Mouse (Mus musculus): ENCODE data around the gene Rasa3. TPM values are rescaled to one million over a fixed set of nuclear protein-coding genes. Genes with fewer than 3 reads are reported as not detected.

Gene Rasa3
- polyA plus RNA-seq, 1 experiment from 2014 or later: 11.4 TPM

GRCm38 (mm10) chr8:13688461-13688860, 11.1 kb upstream of the Rasa3 start:
- no peak for TF ChIP-seq EP300 (IDR thresholded peaks at IDR 0.05; ENCODE audit: low read depth)
- no peak for TF ChIP-seq CTCF (IDR thresholded peaks at IDR 0.05; ENCODE audit: low read depth)
- WGBS (ENCODE audit: insufficient replicate concordance): 49% methylated on average over 6 of the region's 6 CpGs
- no peak for ATAC-seq

GRCm38 (mm10) chr8:13687941-13688340, 10.5 kb upstream of the Rasa3 start:
- no peak overlapping the region for H3K4me2 ChIP-seq (ENCODE audit: low read depth, low read length)
- ATAC-seq (no peak), DNase-seq (no peak)
- TF ChIP-seq EP300 (IDR thresholded peaks at IDR 0.05; ENCODE audit: low read depth) (no peak), CTCF (IDR thresholded peaks at IDR 0.05; ENCODE audit: low read depth) (peak; percentile 43)
- no peaks in the 10 kb centered on the region for H3K9me3 ChIP-seq (ENCODE audit: low read length)
- H3K9ac ChIP-seq (replicated peaks): no peak overlapping the region
- H3K4me3 ChIP-seq (ENCODE audit: low read depth, low read length): no peak overlapping the region
- H3K27ac ChIP-seq (ENCODE audit: low read depth): 0 out of 2 replicates have a peak overlapping the region, but pooled peaks have one; percentile 29
- H3K36me3 ChIP-seq (replicated peaks; ENCODE audit: insufficient read depth, low read length): no peaks in the 10 kb centered on the region
- WGBS (ENCODE audit: insufficient replicate concordance): 59% methylated on average over 4 of the region's 4 CpGs
- H3K4me1 ChIP-seq (ENCODE audit: insufficient read depth): peaks cover 3% of the 10 kb centered on the region; the same call in 1 of the 2 replicates
- H3K27me3 ChIP-seq (ENCODE audit: insufficient read depth, low read length): no peaks in the 10 kb centered on the region

More at GRCm38 (mm10) chr8:13688461-13688860, 11.1 kb upstream of the Rasa3 start:
- DNase-seq: no peak
- Histone ChIP-seq H3K4me3 (ENCODE audit: low read depth, low read length) (no peak overlapping the region), H3K4me1 (ENCODE audit: insufficient read depth) (peaks cover 3% of the 10 kb centered on the region; the same call in 1 of the 2 replicates), H3K9me3 (ENCODE audit: low read length) (no peaks in the 10 kb centered on the region), H3K36me3 (replicated peaks; ENCODE audit: insufficient read depth, low read length) (no peaks in the 10 kb centered on the region), H3K27me3 (ENCODE audit: insufficient read depth, low read length) (no peaks in the 10 kb centered on the region), H3K27ac (ENCODE audit: low read depth) (0 out of 2 replicates have a peak overlapping the region, but pooled peaks have one; percentile 29), H3K9ac (replicated peaks) (no peak overlapping the region), H3K4me2 (ENCODE audit: low read depth, low read length) (no peak overlapping the region)

DNA sequence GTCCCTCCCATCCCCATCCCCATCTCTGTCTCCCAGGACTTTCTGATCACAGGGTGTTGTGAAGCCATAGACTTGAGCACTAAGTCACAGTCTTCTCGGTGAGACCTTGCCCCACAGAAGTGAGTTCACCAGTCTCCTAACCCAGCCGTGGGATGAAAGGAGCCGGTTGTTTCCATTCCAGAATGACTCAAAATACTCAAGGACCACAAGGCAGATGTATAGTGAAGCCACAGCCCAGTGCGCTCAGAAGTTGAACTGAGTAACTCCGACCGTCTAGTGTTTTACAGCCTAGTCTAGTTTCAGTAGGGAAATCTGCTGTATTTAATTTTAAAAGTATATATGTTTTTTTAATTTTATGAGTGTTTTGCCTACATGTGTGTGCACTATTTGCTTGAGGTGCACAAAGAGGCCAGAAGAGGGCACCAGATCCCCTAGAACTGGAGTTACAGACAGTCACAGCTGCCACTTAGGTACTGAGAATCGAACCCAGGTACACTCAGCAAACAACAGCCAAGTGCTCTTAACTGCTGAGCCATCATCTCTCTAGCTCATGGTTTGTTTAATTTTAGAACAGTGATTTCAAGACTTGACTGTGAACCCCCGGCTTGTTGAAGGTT, 9.8 kb upstream of the Rasa3 start:
- 90% methylated on average over 8 of the region's 8 CpGs for WGBS (ENCODE audit: insufficient replicate concordance)
- no peak for ATAC-seq

GRCm38 (mm10) chr8:13686426-13686825, 9.0 kb upstream of the Rasa3 start:
- Histone ChIP-seq H3K4me3 (ENCODE audit: low read depth, low read length) (no peak overlapping the region), H3K9ac (replicated peaks) (no peak overlapping the region), H3K4me2 (ENCODE audit: low read depth, low read length) (no peak overlapping the region), H3K36me3 (replicated peaks; ENCODE audit: insufficient read depth, low read length) (no peaks in the 10 kb centered on the region), H3K9me3 (ENCODE audit: low read length) (no peaks in the 10 kb centered on the region), H3K27ac (ENCODE audit: low read depth) (0 out of 2 replicates have a peak overlapping the region, but pooled peaks have one; percentile 16), H3K27me3 (ENCODE audit: insufficient read depth, low read length) (no peaks in the 10 kb centered on the region), H3K4me1 (ENCODE audit: insufficient read depth) (peaks cover 3% of the 10 kb centered on the region; the same call in 1 of the 2 replicates)
- WGBS (ENCODE audit: insufficient replicate concordance): 43% methylated on average over 7 of the region's 7 CpGs
- TF ChIP-seq EP300 (IDR thresholded peaks at IDR 0.05; ENCODE audit: low read depth) (no peak), CTCF (IDR thresholded peaks at IDR 0.05; ENCODE audit: low read depth) (no peak)
- DNase-seq (no peak), ATAC-seq (no peak)

More for the DNA sequence above, 9.8 kb upstream of the Rasa3 start:
- Histone ChIP-seq H3K4me1 (ENCODE audit: insufficient read depth) (peaks cover 3% of the 10 kb centered on the region; the same call in 1 of the 2 replicates), H3K4me3 (ENCODE audit: low read depth, low read length) (no peak overlapping the region), H3K27me3 (ENCODE audit: insufficient read depth, low read length) (no peaks in the 10 kb centered on the region), H3K27ac (ENCODE audit: low read depth) (no peak overlapping the region), H3K9me3 (ENCODE audit: low read length) (no peaks in the 10 kb centered on the region), H3K36me3 (replicated peaks; ENCODE audit: insufficient read depth, low read length) (no peaks in the 10 kb centered on the region), H3K4me2 (ENCODE audit: low read depth, low read length) (no peak overlapping the region), H3K9ac (replicated peaks) (no peak overlapping the region)
- TF ChIP-seq EP300 (IDR thresholded peaks at IDR 0.05; ENCODE audit: low read depth) (no peak), CTCF (IDR thresholded peaks at IDR 0.05; ENCODE audit: low read depth) (peak; percentile 39; the same call in 1 of the 2 replicates)
- no peak for DNase-seq

DNA sequence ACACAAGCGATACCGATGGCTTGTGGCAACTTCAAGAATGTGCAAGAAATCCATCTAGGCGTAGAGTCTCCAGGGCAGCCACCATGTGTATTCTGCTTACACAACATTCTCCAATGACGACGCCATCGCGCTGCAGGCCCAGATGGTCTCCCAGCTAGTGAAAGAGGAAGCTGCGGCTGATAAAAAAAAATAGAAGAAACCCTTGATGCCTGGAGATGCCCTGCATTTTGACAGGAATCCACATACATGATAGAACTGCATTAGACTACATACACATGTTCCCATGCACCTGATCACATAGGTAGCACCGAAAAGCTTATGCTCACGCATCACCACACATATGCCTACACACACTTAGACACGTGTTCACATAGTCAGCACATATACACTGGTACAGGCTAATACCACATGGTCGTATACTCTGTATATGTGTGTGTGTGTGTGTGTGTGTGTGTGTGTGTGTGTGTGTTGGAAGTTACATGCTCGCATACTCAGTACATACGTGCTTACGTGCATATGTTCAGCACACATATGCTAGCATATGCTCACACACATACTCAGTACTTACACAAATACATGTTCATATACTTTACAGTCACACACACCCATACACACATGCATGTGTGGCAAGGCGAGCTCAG, 8.4 kb upstream of the Rasa3 start:
- ATAC-seq (peak; percentile 47; the same call in 1 of the 2 replicates), DNase-seq (peak; percentile 54)
- Histone ChIP-seq H3K27ac (ENCODE audit: low read depth) (0 out of 2 replicates have a peak overlapping the region, but pooled peaks have one; percentile 16), H3K9me3 (ENCODE audit: low read length) (no peaks in the 10 kb centered on the region), H3K4me2 (ENCODE audit: low read depth, low read length) (no peak overlapping the region), H3K27me3 (ENCODE audit: insufficient read depth, low read length) (no peaks in the 10 kb centered on the region), H3K9ac (replicated peaks) (no peak overlapping the region), H3K4me1 (ENCODE audit: insufficient read depth) (peaks cover 3% of the 10 kb centered on the region; the same call in 1 of the 2 replicates), H3K36me3 (replicated peaks; ENCODE audit: insufficient read depth, low read length) (no peaks in the 10 kb centered on the region), H3K4me3 (ENCODE audit: low read depth, low read length) (no peak overlapping the region)
- 51% methylated on average over 16 of the region's 16 CpGs for WGBS (ENCODE audit: insufficient replicate concordance)
- TF ChIP-seq CTCF (IDR thresholded peaks at IDR 0.05; ENCODE audit: low read depth) (no peak), EP300 (IDR thresholded peaks at IDR 0.05; ENCODE audit: low read depth) (no peak)

- 33% methylated on average over 7 of the region's 7 CpGs for WGBS (ENCODE audit: insufficient replicate concordance)
- DNase-seq: no peak
Measured at GRCm38 (mm10) chr8:13684131-13684530, 6.7 kb upstream of the Rasa3 start.

More at GRCm38 (mm10) chr8:13684131-13684530, 6.7 kb upstream of the Rasa3 start:
- H3K9me3 ChIP-seq (ENCODE audit: low read length): no peaks in the 10 kb centered on the region
- no peak overlapping the region for H3K4me3 ChIP-seq (ENCODE audit: low read depth, low read length)
- ATAC-seq: no peak
- H3K4me1 ChIP-seq (ENCODE audit: insufficient read depth): peaks cover 3% of the 10 kb centered on the region; the same call in 1 of the 2 replicates
- no peak for TF ChIP-seq EP300 (IDR thresholded peaks at IDR 0.05; ENCODE audit: low read depth)
- TF ChIP-seq CTCF (IDR thresholded peaks at IDR 0.05; ENCODE audit: low read depth): no peak
- H3K9ac ChIP-seq (replicated peaks): no peak overlapping the region
- H3K36me3 ChIP-seq (replicated peaks; ENCODE audit: insufficient read depth, low read length): no peaks in the 10 kb centered on the region
- H3K27ac ChIP-seq (ENCODE audit: low read depth): no peak overlapping the region
- H3K4me2 ChIP-seq (ENCODE audit: low read depth, low read length): no peak overlapping the region
- H3K27me3 ChIP-seq (ENCODE audit: insufficient read depth, low read length): 0 out of 2 replicates have a peak, but pooled peaks cover under 1% of the 10 kb centered on the region
